Mouse (Mus musculus): ENCODE measurements around the gene Cfb. TPM values are rescaled to one million over a fixed set of nuclear protein-coding genes. Genes with fewer than 3 reads are reported as not detected.
A peak's percentile ranks its signal among the peaks of the same experiment; 100 is the strongest.
"Not testable (repeated sequence)": the region's sequence is repeated elsewhere in the genome, so short reads cannot be mapped to it uniquely, and the experiment has no call there.

Cfb gene
- 1 to 10 TPM in 1 of 2 experiments, under 1 TPM in 1; 0.75 to 1.9 TPM for total RNA-seq (2021)
- long read RNA-seq, experiment 1, partial matches to known transcripts: 0 of 1 reads
- long read RNA-seq, experiment 1, other reads (novel, unspliced or antisense): 0 of 1 reads
- long read RNA-seq, experiment 2, partial matches to known transcripts: 0 of 2 reads
- long read RNA-seq, experiment 2, other reads (novel, unspliced or antisense): 0 of 2 reads

DNA sequence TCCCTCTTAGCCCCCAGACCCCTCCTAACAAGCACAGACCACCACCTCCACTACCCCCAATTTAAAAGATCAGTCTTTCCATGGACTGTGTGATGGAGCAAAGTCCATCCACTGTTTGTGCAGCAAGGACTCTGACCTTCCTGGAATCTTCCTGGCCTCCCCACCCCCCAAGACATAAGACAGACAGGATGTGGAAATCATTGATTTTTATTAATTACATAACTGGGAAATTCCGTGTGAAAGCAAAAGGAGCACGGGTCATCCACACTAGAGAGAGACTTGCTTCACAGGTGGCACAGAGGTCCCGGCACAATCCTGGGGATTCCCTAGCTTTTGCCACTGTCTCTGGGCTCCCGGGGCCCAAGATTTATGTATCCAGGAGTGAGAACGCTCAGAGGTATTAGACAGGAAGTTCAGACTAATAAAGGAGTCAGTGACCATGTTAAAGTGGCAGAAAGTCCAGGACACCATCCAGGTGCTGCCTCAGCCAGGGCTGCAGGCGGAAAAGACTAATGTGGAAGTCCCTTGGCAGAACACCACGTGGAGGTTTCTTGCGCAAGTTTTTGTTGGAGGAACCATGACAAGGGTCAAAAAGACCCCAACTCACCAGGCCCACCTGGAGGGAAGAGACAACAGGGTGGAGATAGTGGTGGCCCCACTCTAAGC is at the start of gene Cfb:
Cfb (minus strand) TSS at position 103 of the 666 bp plus-strand sequence.
- intact Hi-C loops (cut with DNase I; ENCODE audit: low total_unique reads): no loop called here
- DNase-seq: no peak

DNA sequence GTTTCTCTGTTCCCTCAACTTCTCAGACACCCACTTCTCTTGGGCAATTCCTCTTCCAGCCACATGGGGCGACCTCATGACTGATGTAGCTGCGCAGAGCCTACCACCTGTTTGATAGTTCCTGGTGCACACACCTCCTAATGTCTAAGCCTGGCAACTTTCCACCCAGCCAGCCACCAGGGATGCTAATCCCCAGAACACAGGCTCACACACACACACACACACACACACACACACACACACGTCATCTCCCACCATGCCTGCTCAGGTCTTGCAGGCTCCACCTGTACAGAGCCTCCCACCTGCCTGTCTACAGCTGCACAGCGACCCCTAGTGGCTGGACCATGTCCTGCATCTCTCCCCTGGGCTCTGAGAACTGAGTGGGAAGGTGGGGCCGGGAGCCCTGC is 49.6 kb upstream of the Cfb start:
- peak; percentile 70 for DNase-seq
- intact Hi-C loops (cut with DNase I; ENCODE audit: low total_unique reads): loop anchor here (5.0 to 10.0 kb wide), 2 partner anchors 55 to 73 kb away; partner anchors contain the start of gene Lsm2

DNA sequence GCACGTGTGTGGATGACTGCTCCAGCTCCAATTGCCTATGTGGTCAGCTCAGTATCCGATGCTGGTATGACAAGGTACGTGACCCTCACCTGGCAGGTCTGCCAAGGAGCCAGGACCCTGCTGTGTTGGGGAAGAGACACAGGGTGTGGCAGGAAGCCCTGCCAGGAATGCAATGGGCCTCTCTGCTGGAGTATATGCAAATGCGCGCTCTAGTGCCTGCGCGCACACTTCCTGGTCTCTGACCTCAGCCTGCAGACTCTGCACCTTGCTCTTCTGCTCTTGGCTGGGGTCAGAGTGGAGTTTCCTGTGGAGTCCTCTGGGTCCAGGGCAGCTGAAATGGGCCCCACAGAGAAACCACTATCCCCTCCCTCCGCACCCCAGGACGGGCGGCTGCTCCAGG is 48.7 kb upstream of the Cfb start:
- no peak for DNase-seq
- intact Hi-C loops (cut with DNase I; ENCODE audit: low total_unique reads): loop anchor here (5.0 to 10.0 kb wide), 2 partner anchors 54 to 74 kb away; partner anchors contain the start of gene Lsm2

DNA sequence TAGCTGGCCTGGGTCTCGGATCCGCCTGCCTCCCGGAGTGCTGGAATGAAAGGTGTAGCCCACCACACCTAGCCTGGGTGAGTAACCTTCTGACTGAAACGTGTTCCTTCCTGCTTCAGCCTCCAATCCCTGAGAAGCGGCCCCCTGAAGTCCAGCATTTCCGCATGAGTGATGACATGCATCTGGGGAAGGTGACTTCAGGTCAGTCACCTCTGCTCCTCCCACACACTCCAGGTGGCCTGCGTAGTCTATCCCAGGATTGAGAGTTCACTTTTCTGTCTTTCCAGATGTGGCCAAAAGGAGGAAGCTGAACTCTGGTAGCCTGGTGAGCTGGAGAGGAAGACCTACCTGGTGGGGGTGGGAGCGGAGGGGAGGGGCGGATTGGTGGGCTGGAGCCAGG is 40.6 kb upstream of the Cfb start:
- no peak for DNase-seq
- intact Hi-C loops (cut with DNase I; ENCODE audit: low total_unique reads): no loop called here

DNA sequence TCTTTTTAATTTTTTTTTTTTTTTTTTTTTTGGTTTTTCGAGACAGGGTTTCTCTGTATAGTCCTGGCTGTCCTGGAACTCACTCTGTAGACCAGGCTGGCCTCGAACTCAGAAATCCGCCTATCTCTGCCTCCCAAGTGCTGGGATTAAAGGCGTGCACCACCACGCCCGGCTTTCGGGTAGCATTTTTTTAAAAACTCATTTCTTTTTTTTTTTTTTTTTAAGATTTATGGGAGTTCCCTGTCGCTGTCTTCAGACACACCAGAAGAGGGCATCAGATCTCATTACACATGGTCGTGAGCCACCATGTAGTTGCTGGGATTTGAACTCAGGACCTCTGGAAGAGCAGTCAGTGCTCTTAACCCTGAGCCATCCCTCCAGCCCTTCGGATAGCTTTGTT is 39.6 kb upstream of the Cfb start:
- intact Hi-C loops (cut with DNase I; ENCODE audit: low total_unique reads); DNase-seq: not testable (repeated sequence)

DNA sequence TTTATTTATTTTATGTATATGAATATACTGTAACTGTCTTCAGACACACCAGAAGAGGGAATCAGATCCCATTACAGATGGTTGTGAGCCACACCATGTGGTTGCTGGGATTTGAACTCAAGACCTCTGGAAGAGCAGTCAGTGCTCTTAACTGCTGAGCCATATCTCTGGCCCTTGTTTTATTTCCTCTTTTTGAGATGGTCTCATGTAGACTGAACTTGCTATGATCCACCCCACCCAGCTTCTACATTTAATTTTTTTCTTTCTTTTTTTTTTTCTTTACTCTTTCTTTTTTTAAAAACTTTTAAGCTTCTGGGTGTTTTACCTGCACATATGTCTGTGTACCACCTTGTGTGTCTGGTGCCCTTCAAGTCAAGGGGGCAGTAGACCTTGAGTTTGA is 38.5 kb upstream of the Cfb start:
- intact Hi-C loops (cut with DNase I; ENCODE audit: low total_unique reads); DNase-seq: not testable (repeated sequence)

DNA sequence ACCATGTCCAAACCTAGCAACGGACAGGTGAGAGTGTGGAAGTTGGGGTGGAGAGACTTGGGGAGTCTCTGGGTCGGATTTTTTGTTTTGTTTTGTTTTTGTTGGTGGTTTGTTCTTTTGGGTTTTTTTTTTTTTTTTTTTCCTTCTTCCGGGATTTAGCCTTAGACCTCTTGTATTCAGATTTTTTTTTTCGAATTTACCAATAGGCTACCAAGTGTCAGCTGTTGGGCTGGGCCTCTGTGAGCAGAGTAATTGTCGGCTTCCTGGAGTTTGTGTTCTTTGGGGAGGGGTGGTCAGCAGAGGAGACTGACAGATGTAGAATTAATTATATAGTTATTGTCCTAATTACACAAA is 37.5 kb upstream of the Cfb start:
- intact Hi-C loops (cut with DNase I; ENCODE audit: low total_unique reads): no loop called here
- no peak for DNase-seq

DNA sequence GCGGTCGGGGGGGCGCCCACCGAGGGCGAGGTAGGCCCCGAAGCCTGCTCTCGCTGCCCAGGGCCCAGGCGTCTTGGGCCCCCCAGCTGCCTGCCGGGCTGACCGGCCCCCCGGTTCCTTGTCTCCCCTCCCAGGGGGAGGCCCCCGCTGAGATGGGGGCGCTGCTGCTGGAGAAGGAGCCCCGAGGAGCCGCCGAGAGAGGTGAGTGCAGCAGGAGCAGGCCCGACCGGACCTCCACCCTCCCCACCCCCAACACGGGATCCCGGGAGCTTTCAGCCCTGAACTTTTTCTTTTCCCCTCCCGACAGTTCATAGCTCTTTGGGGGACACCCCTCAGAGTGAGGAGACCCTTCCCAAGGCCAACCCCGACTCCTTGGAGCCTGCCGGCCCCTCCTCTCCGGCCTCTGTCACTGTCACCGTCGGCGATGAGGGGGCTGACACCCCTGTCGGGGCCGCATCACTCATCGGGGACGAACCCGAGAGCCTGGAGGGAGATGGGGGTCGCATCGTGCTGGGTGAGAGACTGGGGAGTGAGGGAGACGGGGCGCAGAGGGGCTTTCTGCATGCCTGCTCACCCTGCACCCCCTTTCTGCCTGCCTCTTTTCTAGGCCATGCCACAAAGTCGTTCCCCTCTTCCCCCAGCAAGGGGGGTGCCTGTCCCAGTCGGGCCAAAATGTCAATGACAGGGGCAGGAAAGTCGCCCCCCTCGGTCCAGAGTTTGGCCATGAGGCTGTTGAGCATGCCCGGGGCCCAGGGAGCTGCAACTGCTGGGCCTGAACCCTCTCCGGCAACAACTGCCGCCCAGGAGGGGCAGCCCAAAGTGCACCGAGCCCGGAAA is 37.0 kb upstream of the Cfb start:
- DNase-seq: peak; percentile 42
- intact Hi-C loops (cut with DNase I; ENCODE audit: low total_unique reads): no loop called here

DNA sequence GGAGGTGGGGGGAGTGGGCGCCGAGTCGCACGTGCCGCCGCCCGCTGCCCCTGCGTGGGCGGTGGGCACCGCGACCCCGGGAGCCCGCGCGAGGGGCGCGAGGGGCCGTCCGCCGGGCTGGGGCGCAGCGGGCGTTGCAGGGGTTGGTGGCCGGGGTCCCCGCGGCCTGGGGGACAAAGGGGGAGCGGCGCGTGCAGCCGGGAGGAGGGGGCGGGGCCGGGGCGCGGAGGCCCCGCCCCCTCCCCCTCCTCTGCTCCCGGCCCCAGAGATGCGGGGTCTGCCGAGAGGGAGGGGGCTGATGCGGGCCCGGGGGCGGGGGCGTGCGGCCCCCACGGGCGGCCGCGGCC is 36.4 kb upstream of the Cfb start:
- intact Hi-C loops (cut with DNase I; ENCODE audit: low total_unique reads): no loop called here
- no peak for DNase-seq

DNA sequence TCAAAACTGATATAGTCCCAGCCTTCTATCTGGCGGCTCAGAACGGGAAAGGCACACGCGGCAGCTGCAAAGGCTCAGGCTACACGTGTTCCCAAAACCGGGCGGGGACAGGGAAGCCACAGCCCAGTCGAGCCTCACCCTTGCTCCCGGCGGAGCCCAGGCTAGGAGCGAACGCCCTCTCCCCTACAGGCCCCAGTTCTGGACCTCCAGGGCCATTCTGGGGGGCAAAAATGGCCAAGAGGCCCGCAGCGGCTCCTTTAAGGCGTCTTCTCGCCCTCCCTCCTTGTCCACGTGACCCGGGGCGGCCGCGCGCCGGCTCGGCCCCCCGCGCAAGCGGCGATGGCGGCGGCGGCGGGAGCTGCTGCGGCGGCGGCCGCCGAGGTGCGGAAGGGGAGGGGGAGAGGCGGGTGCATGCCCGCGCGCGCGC is 35.9 kb upstream of the Cfb start, which contains the start of the genes C2 and Ehmt2:
C2 (minus strand) TSS at position 106 of the 427 bp plus-strand sequence.
Ehmt2 (plus strand) TSS at position 310 of the 427 bp plus-strand sequence.
- DNase-seq: peak; percentile 81
- intact Hi-C loops (cut with DNase I; ENCODE audit: low total_unique reads): no loop called here

DNA sequence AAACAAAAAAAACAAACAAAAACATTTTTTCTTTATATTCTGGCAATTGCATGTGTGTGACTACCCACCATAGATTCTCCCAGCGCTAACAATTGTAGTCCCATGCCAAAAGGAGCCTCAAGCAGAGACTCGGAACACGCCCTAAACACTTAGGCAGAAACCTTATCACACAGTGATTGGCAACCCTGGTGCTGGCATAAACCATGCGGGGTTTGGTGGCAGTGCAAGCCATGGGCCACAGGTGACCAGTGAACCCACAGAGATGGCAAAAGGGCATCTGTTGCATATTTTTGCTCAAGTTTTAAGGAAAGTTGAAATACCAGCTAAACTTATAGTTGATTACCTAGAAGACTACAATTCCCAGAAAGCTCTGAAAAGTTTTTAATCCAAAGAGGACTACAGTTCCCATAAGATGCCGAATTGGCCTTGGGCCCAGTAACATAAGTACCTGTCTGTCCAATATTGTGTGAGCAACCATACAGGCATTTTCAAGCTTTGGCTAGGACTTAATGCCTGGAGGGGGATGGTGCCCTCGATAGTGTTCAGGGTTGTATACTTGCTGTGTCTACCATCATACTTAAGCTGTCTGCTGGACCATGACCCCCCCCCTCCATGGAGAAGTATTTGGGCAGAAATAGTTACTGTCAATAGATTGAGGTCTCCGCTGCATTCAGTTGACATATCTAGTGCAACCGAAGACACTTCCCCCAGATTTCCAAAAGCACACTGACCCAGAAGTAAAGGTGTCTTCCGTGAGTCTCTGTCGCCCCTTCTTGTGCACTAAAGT is 35.2 kb upstream of the Cfb start:
- intact Hi-C loops (cut with DNase I; ENCODE audit: low total_unique reads): no loop called here

DNA sequence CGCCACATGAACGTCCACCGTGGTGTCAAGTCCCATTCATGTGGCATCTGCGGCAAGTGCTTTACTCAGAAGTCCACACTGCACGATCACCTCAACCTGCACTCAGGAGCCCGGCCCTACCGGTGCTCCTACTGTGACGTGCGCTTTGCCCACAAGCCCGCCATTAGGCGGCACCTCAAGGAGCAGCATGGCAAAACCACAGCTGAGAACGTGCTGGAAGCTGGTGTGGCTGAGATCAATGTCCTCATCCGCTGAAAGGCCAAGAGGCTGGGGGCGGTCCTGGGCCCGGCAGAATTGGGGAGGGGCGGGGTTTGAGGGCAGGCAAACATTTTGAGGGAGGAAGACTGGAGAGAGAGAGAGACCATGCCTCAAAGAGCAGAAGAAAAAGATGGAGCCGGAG is 34.0 kb upstream of the Cfb start:
- no peak for DNase-seq
- intact Hi-C loops (cut with DNase I; ENCODE audit: low total_unique reads): no loop called here

More for the DNA sequence above, 35.2 kb upstream of the Cfb start:
- no peak for DNase-seq

DNA sequence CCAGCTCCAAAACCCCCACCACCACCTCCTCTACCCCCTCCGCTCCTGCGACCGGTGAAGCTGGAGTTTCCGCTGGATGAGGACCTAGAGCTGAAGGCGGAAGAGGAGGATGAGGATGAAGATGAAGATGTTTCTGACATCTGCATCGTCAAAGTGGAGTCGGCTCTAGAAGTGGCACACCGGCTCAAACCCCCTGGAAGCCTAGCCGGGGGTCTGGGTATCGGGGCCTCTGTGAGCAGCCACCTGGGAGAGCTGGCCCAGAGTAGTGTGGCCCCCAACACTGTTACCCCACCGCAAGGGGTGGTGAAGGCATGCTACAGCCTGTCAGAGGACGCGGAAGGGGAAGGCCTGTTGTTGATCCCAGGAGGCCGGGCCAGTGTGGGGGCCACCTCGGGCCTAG is 33.4 kb upstream of the Cfb start:
- no peak for DNase-seq
- intact Hi-C loops (cut with DNase I; ENCODE audit: low total_unique reads): no loop called here

DNA sequence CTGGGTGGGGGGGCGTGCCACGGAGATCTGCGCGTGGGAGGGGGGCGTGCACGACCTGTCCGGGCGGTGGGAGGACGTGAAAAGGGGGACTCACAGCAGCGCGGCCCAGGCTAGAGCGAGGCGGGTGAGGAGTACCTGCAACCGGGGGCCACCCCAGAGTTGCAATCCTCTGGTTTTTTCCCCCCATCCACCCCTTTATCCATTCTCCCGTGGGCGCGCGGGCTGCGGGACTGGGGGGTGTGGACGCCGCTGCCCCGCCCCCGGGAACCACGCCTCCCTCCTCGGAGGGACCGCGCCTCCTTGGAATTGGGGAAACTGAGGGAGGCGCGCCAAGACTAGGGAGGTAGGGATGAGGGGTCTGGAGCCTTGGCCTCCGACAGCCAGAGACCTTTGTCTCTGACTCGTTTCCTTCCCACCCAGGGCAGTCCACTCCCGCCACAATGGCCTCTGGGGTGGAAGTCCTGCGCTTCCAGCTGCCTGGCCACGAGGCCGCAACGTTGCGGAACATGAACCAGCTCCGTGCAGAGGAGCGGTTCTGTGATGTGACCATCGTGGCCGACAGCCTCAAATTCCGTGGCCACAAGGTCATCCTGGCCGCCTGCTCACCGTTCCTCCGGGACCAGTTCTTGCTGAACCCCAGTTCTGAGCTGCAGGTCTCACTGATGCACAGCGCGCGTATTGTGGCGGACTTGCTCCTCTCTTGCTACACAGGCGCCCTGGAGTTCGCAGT is 32.6 kb upstream of the Cfb start:
- intact Hi-C loops (cut with DNase I; ENCODE audit: low total_unique reads): loop anchor here (5.0 kb wide), 1 partner anchor 43 kb away; the partner anchor contains the start of genes Nelfe and Skiv2l
- DNase-seq: peak; percentile 63

DNA sequence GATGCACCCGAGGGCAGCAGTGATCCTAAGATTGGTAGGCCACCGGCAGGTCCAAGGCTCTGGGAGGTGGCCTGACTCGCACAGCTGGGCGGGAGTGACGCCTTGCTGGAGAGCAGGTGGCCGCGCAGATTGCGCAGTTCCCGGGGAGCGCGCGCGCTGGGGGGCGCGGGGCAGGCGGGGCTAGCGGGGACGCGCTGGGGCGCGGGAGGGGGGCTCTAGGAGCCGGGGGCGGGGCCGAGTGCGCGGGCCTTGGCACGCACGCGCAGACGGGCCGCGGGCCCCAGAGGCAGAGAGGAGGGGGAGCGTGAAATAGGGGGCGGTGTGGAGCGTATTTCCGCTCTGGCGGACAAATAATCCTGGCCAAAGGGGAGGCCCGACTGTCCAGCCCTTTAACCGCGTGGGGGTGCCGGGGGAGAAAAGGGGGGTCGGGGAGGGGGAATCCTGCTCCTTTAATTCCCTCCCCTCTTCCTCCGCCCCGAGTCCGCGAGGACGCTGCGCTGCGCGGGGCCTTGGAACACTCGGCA is 31.8 kb upstream of the Cfb start:
- intact Hi-C loops (cut with DNase I; ENCODE audit: low total_unique reads): loop anchor here (5.0 kb wide), 1 partner anchor 42 kb away; the partner anchor contains the start of genes Nelfe and Skiv2l
- DNase-seq: peak; percentile 96

DNA sequence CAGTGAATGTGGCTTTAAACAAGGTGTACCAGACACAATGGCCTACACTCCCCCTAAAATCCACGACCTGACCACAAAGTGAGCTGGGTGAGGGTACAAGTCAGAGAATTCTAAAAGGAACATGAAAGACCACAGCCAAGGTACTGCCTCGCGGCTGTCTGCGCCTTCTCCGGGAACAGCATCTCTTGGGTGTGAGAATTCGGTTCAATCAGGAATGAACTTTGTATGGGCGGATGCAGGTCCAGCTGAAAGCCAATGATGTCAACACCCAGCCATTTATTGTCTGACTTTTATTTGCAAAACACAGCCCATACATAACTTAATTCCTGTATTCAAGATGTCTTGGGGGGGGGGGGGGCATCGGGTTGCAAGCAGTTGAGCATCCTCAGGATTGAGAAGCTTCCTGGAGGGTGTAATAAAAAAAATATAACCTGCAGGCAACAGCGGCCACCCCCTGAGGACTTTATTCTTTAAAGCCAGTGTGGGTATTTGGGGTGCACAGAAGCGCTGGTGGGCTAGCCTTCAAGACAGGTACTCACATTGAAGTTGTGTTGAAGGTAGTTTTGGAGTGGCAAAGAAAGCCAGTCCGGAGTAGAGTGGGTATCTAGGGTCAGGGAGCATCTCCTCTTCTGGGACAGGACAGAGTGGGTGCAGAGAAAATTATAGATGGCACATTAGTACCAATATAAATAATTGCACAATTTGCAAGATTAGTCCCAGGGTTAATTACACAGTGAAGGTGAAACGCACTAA is 30.9 kb upstream of the Cfb start:
- DNase-seq: no peak
- intact Hi-C loops (cut with DNase I; ENCODE audit: low total_unique reads): loop anchor here (5.0 kb wide), 1 partner anchor 41 kb away; the partner anchor contains the start of genes Nelfe and Skiv2l

DNA sequence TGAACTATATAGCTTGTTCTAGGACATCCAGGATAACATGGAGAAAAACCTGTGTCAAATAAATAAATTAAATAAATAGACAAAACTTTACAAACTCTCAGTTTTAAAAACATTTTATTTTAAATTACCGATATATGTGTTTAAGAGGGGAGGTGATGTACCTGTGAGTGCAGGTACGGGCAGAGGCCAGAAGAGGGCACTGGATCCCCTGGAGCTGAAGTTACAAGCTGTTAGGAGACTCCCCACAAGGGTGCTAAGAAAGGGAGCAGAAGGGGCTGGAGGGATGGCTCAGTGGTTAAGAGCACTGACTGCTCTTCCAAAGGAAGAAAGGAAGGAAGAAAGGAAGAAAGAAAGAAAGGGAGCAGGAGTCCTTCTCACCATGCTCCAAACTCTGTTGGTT is 29.1 kb upstream of the Cfb start:
- intact Hi-C loops (cut with DNase I; ENCODE audit: low total_unique reads): loop anchor here (5.0 kb wide), 1 partner anchor 39 kb away; the partner anchor contains the start of genes Nelfe and Skiv2l
- DNase-seq: no peak

All from gastrocnemius, postnatal 14 days (tissue).